Mouse (Mus musculus) liver, adult 2 months (tissue): Measurements from ENCODE around the gene Gm45062. TPM values are rescaled to one million over a fixed set of nuclear protein-coding genes. Genes with fewer than 3 reads are reported as not detected.

Experiments used
- DNase-seq: peaks from one replicate; pipeline ENCODE4 v3.0.0-alpha.2; 2011; ENCODE audit warnings: low read depth, low spot score; ENCODE audit errors: extremely low read depth
- H3K27ac ChIP-seq: fragments of 200-500 bp; replicated peaks from 2 replicates; pipeline ENCODE4 v1.5.1; 2012; ENCODE audit warnings: low read depth, mild to moderate bottlenecking, control low read depth, inconsistent platforms, low read length; ENCODE audit not compliant: insufficient read depth
- H3K27me3 ChIP-seq: fragments of 200-500 bp; 2 replicates; pipeline ENCODE4 v1.6.1; 2012; ENCODE audit warnings: mild to moderate bottlenecking, moderate library complexity, low read length, inconsistent platforms; ENCODE audit not compliant: control insufficient read depth, insufficient read depth
- H3K36me3 ChIP-seq: fragments of 200-500 bp; 2 replicates; pipeline ENCODE4 v1.6.1; 2012; ENCODE audit warnings: low read length, inconsistent platforms; ENCODE audit not compliant: control insufficient read depth, insufficient read depth
- H3K4me1 ChIP-seq: fragments of 200-500 bp; 2 replicates; pipeline ENCODE4 v1.6.1; 2011; ENCODE audit warnings: low read length; ENCODE audit not compliant: control insufficient read depth, insufficient read depth
- H3K4me3 ChIP-seq: fragments of 200-500 bp; 2 replicates; pipeline ENCODE4 v1.5.1; 2011; ENCODE audit warnings: low read depth, mild to moderate bottlenecking, control low read depth, low read length, moderate library complexity; ENCODE audit not compliant: insufficient read depth
- H3K79me2 ChIP-seq: fragments of 200-500 bp; 2 replicates; pipeline ENCODE4 v1.6.1; 2012; ENCODE audit warnings: inconsistent platforms, mild to moderate bottlenecking, low read length, moderate library complexity; ENCODE audit not compliant: control insufficient read depth, insufficient read depth
- H3K9ac ChIP-seq: fragments of 200-500 bp; 2 replicates; pipeline ENCODE4 v1.6.1; 2012; ENCODE audit warnings: low read depth, mild to moderate bottlenecking, control low read depth, inconsistent platforms, low read length
- CTCF ChIP-seq: fragments of 200-500 bp; IDR thresholded peaks from 2 replicates; pipeline ENCODE4 v1.5.1; 2011; ENCODE audit warnings: low read depth, low read length, control low read depth
- POLR2A ChIP-seq: fragments of 200-500 bp; IDR thresholded peaks from 2 replicates; pipeline ENCODE4 v1.6.1; 2011; ENCODE audit warnings: low read length, control low read depth; ENCODE audit not compliant: insufficient read depth; ENCODE audit errors: extremely low read depth
- WGBS: fragments of 180-500 bp; shearing (Covaris S2); methylation state at CpG from one replicate; pipeline ENCODE4 v1.1.7; 2018; 5-methylcytosine and 5-hydroxymethylcytosine counted together
- polyA plus RNA-seq: library from polyadenylated mRNA; depleted of rRNA; stranded (reverse); fragments of >200 nt; gene quantifications from 2 replicates; pipeline ENCODE4 v1.2.3, GENCODE M21; 2012
- total RNA-seq: library from RNA; depleted of rRNA; stranded (reverse); fragments of >200 nt; gene quantifications from 2 replicates; pipeline ENCODE4 v1.2.3, GENCODE M21; 2014

Gene Gm45062
- total and polyA plus RNA-seq, 2 experiments: 0.70 to 2.0 TPM

DNA sequence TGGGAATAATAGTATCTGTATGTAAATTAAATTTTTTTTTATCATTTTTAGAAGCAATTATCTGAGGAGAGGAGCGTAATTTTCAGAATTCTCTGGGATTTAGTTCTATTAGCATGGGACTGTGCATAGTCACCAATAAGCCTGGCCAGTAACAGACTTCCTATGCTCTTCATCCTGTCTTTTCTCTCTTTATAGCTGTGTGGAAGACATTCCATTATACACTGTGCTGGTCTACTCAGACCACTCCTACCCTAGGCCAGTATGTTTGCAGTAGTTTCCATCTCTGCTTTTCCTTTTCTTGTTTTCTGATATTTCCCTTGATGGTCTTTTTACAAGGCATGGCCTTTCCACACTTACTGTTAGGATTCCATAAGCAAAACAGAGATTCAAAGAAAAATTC lies 74.1 kb downstream of the Gm45062 start:
- Histone ChIP-seq H3K9ac (no peak overlapping the region), H3K36me3 (no peaks in the 10 kb centered on the region), H3K4me3 (no peak overlapping the region), H3K79me2 (no peaks in the 10 kb centered on the region; the same call in 1 of the 2 replicates), H3K27me3 (no peaks in the 10 kb centered on the region), H3K27ac (no peak overlapping the region), H3K4me1 (peaks cover 5% of the 10 kb centered on the region)
- DNase-seq: no peak
- no peak for TF ChIP-seq CTCF
- WGBS: 100% methylated on average over 1 of the region's 1 CpGs

DNA sequence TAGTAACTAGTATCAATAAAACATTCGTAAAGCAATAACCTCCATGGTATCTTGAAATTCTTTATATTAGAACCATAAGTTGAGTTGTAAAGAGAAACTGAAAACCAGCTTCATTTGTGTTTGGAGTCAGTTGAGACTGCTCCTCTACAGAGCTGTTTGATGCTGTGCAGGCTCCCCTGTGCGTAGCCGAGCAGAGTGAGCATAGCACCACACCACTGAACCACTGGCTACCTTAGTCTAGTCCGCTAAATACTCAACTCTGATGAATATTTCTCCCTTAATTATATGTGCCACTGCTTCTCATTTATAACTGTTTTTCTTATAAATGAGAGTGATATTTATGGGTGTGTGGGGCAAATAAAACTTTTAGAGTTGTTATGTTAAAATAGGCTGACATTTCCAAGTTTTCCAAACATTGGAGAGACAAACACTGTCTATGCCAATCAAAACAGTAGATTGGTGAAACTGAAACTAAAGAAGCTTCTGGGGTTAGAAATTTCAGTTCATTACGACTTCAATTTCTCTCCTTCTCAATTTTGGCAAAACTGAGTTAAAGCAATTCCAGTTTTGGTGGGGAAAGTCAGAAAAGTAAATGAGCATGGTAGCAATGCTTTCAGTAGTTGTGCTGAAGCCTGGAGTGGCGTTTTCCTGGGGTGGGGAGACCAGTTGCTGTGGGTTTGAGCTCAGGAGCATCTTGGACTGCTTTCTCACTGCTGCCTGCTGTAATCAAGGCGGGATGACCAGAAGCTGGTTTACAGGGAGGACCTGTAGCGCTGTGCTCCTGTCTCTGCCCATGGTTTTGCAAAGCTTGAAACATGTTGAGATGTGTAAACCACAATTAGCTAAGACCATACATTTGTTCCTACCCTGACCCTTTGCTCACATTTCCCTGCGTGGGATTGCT lies 77.5 kb downstream of the Gm45062 start:
- no peaks in the 10 kb centered on the region for H3K36me3 ChIP-seq
- no peak for TF ChIP-seq POLR2A
- no peak for TF ChIP-seq CTCF
- H3K27me3 ChIP-seq: no peaks in the 10 kb centered on the region
- no peaks in the 10 kb centered on the region; the same call in 1 of the 2 replicates for H3K79me2 ChIP-seq
- peak; percentile 64 for DNase-seq
- peak overlapping the region; percentile 60 for H3K9ac ChIP-seq
- H3K4me1 ChIP-seq: peaks cover 5% of the 10 kb centered on the region
- peak overlapping the region; percentile 58 for H3K4me3 ChIP-seq
- H3K27ac ChIP-seq: peak overlapping the region; percentile 59
- 45% methylated on average over 9 of the region's 9 CpGs for WGBS

DNA sequence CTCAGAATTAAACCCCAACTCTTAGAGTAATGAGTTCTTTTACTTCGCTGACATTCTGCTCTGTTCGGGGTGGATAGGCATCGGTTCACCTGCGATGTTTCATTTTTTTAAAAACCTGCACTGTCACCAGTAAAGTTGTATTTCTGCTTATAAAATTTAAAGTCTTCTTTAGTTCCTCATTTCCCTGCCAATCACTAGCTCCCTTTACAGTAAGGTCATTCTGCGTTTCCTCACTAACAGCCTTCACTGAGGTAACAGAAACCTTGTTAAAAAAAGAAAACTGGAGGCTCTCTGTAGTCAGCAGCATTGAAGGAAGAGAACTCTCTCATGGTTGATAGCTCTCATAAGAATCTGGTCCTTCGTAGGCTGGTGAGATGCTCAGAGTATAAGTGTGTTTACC lies 80.2 kb downstream of the Gm45062 start:
- H3K9ac ChIP-seq: no peak overlapping the region
- H3K27ac ChIP-seq: no peak overlapping the region
- 95% methylated on average over 6 of the region's 6 CpGs for WGBS
- H3K4me1 ChIP-seq: peaks cover 5% of the 10 kb centered on the region
- H3K79me2 ChIP-seq: no peaks in the 10 kb centered on the region
- no peaks in the 10 kb centered on the region for H3K36me3 ChIP-seq
- TF ChIP-seq POLR2A (no peak), CTCF (no peak)
- no peak for DNase-seq
- no peak overlapping the region for H3K4me3 ChIP-seq
- H3K27me3 ChIP-seq: no peaks in the 10 kb centered on the region

DNA sequence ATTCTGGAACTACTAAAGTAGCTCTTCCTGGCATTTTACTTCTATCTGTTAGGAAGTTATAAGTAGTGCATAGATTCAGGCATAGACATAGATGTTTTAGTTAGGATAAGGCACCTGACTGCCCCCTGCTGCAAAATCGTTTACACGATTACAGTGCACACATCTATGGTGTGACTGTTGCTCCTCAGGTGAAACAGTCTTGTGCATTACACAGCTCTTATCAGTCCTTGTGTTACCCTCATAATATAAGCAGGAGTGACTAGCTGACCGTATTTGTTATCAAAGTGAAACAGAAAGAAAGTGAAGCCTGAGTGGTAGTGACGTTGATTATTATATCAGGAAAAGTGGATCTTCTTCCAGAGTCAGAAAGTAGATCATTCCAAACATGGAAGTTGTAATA lies 84.0 kb downstream of the Gm45062 start:
- Histone ChIP-seq H3K9ac (no peak overlapping the region), H3K4me3 (no peak overlapping the region), H3K4me1 (peaks cover 2% of the 10 kb centered on the region; the same call in 1 of the 2 replicates), H3K36me3 (no peaks in the 10 kb centered on the region), H3K27ac (no peak overlapping the region), H3K27me3 (no peaks in the 10 kb centered on the region), H3K79me2 (no peaks in the 10 kb centered on the region)
- DNase-seq: no peak
- WGBS: 82% methylated on average over 4 of the region's 4 CpGs
- no peak for TF ChIP-seq POLR2A
- no peak for TF ChIP-seq CTCF

DNA sequence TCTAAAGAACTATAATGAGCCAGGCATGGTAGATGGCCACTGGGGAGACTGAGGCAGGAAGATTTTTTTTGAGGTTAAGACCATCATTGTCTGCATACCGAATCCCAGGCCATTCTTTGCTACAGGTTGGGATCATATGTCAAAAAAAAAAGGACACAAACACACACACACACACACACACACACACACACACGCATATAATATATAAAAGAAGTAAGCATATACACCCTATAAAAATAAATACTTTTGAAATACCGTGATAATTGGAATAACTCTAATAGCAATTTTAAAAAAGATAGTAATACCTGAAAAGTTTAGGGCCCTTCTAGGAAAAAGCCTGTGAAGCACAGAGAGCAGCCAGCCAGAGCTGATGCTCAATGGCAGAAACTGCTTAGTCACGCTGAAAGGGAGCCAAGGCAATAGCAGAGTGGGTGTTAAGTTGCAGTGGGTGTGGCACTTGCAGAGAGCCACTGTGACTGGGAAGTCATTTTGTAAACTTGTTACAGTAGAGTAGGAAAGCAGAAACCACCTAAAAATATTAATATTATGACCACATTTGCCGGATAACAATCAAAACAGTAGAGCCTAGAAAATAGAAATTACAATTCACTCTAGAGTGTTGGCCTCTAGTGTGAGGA lies 86.1 kb downstream of the Gm45062 start:
- Histone ChIP-seq H3K9ac (no peak overlapping the region), H3K36me3 (no peaks in the 10 kb centered on the region), H3K79me2 (no peaks in the 10 kb centered on the region), H3K4me3 (no peak overlapping the region), H3K27me3 (no peaks in the 10 kb centered on the region), H3K4me1 (peaks cover 2% of the 10 kb centered on the region; the same call in 1 of the 2 replicates), H3K27ac (no peak overlapping the region)
- TF ChIP-seq POLR2A: no peak
- no peak for TF ChIP-seq CTCF
- peak; percentile 53 for DNase-seq
- 70% methylated on average over 5 of the region's 5 CpGs for WGBS
